8 mouse cellular contexts compared by ENCODE assay signal in the genomic region with DNA sequence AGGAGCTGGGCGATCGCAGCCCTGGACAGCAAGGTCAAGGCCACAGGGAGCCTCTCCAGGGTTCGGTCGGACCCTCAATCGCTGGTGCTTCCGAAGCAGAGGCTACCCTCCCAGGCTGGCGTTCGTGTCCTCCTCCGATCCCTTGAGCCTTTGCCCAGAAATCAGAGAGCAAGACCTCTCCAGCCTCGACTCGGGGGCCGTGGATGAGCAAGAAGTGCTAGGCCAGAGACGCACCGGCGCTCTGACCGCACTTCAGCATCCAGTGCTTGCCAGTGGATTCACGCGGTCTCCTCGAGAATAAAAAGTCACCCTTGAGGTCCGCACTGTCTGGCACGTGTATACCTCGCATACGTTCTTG. TPM values are rescaled to one million over a fixed set of nuclear protein-coding genes. Genes with fewer than 3 reads are reported as not detected.
DNase-seq lines count a peak whose midpoint lies in the region; ATAC-seq and TF ChIP-seq lines count a peak whose summit lies in the region.

No protein-coding gene starts in this region.

- peak overlapping the region; percentile 96 for H3K9ac ChIP-seq in heart, embryonic 13.5 days
- H3K9ac ChIP-seq in MEL (ENCODE audit: control insufficient read depth, low read depth, low read length, poor library complexity, severe bottlenecking) = peak overlapping the region; percentile 88
- H3K9ac ChIP-seq in neural tube, embryonic 14.5 days (replicated peaks; ENCODE audit: low read depth, low read length) = peak overlapping the region; percentile 90

- peak overlapping the region; percentile 100 for H3K4me2 ChIP-seq in heart, embryonic 13.5 days
- H3K4me2 ChIP-seq in neural tube, embryonic 14.5 days (ENCODE audit: low read depth, low read length) = peak overlapping the region; percentile 74

- no peak for TF ChIP-seq RAD21 in MEL (IDR thresholded peaks at IDR 0.05; ENCODE audit: low read depth, low read length)

- no peak for TF ChIP-seq CTCF in MEL (IDR thresholded peaks at IDR 0.05 in 2 of 3, conservative IDR thresholded peaks at IDR 0.05 in 1 of 3; ENCODE audit: control insufficient read depth in 1 of 3, insufficient read depth in 1 of 3, low read depth in 2 of 3, low read length in 3 of 3, poor library complexity in 1 of 3, severe bottlenecking in 1 of 3)

- WGBS in heart, embryonic 13.5 days = 1% methylated on average over 23 of the region's 23 CpGs
- 3% methylated on average over 23 of the region's 23 CpGs for WGBS in forebrain, embryonic 10.5 days
- 3% methylated on average over 23 of the region's 23 CpGs for WGBS in limb, embryonic 10.5 days
- WGBS in neural tube, embryonic 14.5 days = 1% methylated on average over 23 of the region's 23 CpGs

- DNase-seq in heart, adult 11 months = no peak
- DNase-seq in MEL (ENCODE audit: low read depth, low spot score) = peak; percentile 50
- peak; percentile 18 for DNase-seq in forebrain, embryonic 10.5 days (ENCODE audit: extremely low spot score, low spot score)
- DNase-seq in limb, embryonic 10.5 days (ENCODE audit: low spot score) = peak; percentile 48
- DNase-seq in left cerebral cortex, postnatal 25 days (ENCODE audit: low spot score in 2 of 2) = no peak
- no peak for DNase-seq in gastrocnemius, postnatal 10 days

- peak overlapping the region; percentile 92 for H3K4me3 ChIP-seq in heart, embryonic 13.5 days
- peak overlapping the region; percentile 94 for H3K4me3 ChIP-seq in MEL (ENCODE audit: control insufficient read depth in 1 of 2, insufficient read depth in 1 of 2, low read depth in 2 of 2, low read length in 2 of 2)
- H3K4me3 ChIP-seq in forebrain, embryonic 10.5 days = peak overlapping the region; percentile 72
- peak overlapping the region; percentile 100 for H3K4me3 ChIP-seq in limb, embryonic 10.5 days
- peak overlapping the region; percentile 94 for H3K4me3 ChIP-seq in neural tube, embryonic 14.5 days (ENCODE audit: low read depth, low read length)

- TF ChIP-seq EP300 in MEL (IDR thresholded peaks at IDR 0.05; ENCODE audit: low read depth in 1 of 2, low read length in 2 of 2) = no peak

- H3K4me1 ChIP-seq in heart, embryonic 13.5 days = peaks cover 34% of the 10 kb centered on the region
- H3K4me1 ChIP-seq in MEL (ENCODE audit: control insufficient read depth in 1 of 2, insufficient read depth in 2 of 2, low read length in 2 of 2) = peaks cover 0 to 19% of the 10 kb centered on the region in 2 experiments; a peak in 3 of 4 replicates
- peaks cover 33% of the 10 kb centered on the region for H3K4me1 ChIP-seq in forebrain, embryonic 10.5 days
- peaks cover 16% of the 10 kb centered on the region for H3K4me1 ChIP-seq in limb, embryonic 10.5 days
- H3K4me1 ChIP-seq in neural tube, embryonic 14.5 days (ENCODE audit: control insufficient read depth, insufficient read depth, low read length) = peaks cover 10% of the 10 kb centered on the region

- H3K79me2 ChIP-seq in MEL (ENCODE audit: control insufficient read depth, insufficient read depth, low read length, poor library complexity) = peaks cover 54% of the 10 kb centered on the region

- peak overlapping the region; percentile 63 for H3K27ac ChIP-seq in heart, embryonic 13.5 days (replicated peaks)
- peak overlapping the region; percentile 52 for H3K27ac ChIP-seq in MEL (ENCODE audit: control insufficient read depth, low read depth, low read length)
- peak overlapping the region; percentile 95 for H3K27ac ChIP-seq in forebrain, embryonic 10.5 days
- H3K27ac ChIP-seq in limb, embryonic 10.5 days = peak overlapping the region; percentile 94
- no peak overlapping the region for H3K27ac ChIP-seq in neural tube, embryonic 14.5 days (ENCODE audit: low read depth, low read length)

- intact Hi-C loops in left cerebral cortex, postnatal 25 days (cut with DNase I) = no loop called here

- TF ChIP-seq POLR2A in MEL (IDR thresholded peaks at IDR 0.05; ENCODE audit: control insufficient read depth in 1 of 2, insufficient read depth in 1 of 2, low read depth in 1 of 2, low read length in 2 of 2, poor library complexity in 1 of 2) = no peak

- H3K36me3 ChIP-seq in heart, embryonic 13.5 days = no peaks in the 10 kb centered on the region
- peaks cover 0 to 19% of the 10 kb centered on the region in 2 experiments; a peak in 3 of 4 replicates for H3K36me3 ChIP-seq in MEL (ENCODE audit: control insufficient read depth in 1 of 2, insufficient read depth in 2 of 2, low read length in 2 of 2)
- H3K36me3 ChIP-seq in forebrain, embryonic 10.5 days (replicated peaks) = peaks cover 20% of the 10 kb centered on the region
- peaks cover 21% of the 10 kb centered on the region for H3K36me3 ChIP-seq in limb, embryonic 10.5 days
- no peaks in the 10 kb centered on the region for H3K36me3 ChIP-seq in neural tube, embryonic 14.5 days (ENCODE audit: control insufficient read depth, insufficient read depth, low read length)

- no peaks in the 10 kb centered on the region for H3K9me3 ChIP-seq in heart, embryonic 13.5 days
- H3K9me3 ChIP-seq in MEL (replicated peaks; ENCODE audit: insufficient read depth, low read length) = no peaks in the 10 kb centered on the region
- no peaks in the 10 kb centered on the region for H3K9me3 ChIP-seq in forebrain, embryonic 10.5 days
- H3K9me3 ChIP-seq in limb, embryonic 10.5 days (replicated peaks) = no peaks in the 10 kb centered on the region
- H3K9me3 ChIP-seq in neural tube, embryonic 14.5 days (ENCODE audit: control insufficient read depth, low read length) = no peaks in the 10 kb centered on the region

- no peaks in the 10 kb centered on the region for H3K27me3 ChIP-seq in heart, embryonic 13.5 days (replicated peaks)
- H3K27me3 ChIP-seq in MEL (ENCODE audit: control insufficient read depth in 1 of 2, insufficient read depth in 2 of 2, low read length in 2 of 2) = no peaks in the 10 kb centered on the region
- no peaks in the 10 kb centered on the region for H3K27me3 ChIP-seq in forebrain, embryonic 10.5 days (ENCODE audit: poor library complexity, severe bottlenecking)
- no peaks in the 10 kb centered on the region for H3K27me3 ChIP-seq in limb, embryonic 10.5 days (ENCODE audit: low read depth, poor library complexity, severe bottlenecking)
- no peaks in the 10 kb centered on the region; the same call in 1 of the 2 replicates for H3K27me3 ChIP-seq in neural tube, embryonic 14.5 days (ENCODE audit: control insufficient read depth, insufficient read depth, low read length)

- ATAC-seq in heart, embryonic 13.5 days (ENCODE audit: extremely low read depth, insufficient number of reproducible peaks, low FRiP score, low TSS enrichment) = no peak
- no peak for ATAC-seq in neural tube, embryonic 14.5 days (ENCODE audit: low read depth)

TF ChIP-seq in MEL, 35 proteins besides CTCF, POLR2A, EP300 and RAD21:
- TF ChIP-seq NELFE (IDR thresholded peaks at IDR 0.05; ENCODE audit: low read depth, low read length) (no peak), ZC3H11A (IDR thresholded peaks at IDR 0.05; ENCODE audit: low read depth, low read length) (no peak), ELF1 (IDR thresholded peaks at IDR 0.05; ENCODE audit: low read depth, low read length) (no peak), GATA1 (IDR thresholded peaks at IDR 0.05; ENCODE audit: low read depth, low read length) (no peak), TBP (IDR thresholded peaks at IDR 0.05; ENCODE audit: low read depth, low read length) (no peak), MXI1 (IDR thresholded peaks at IDR 0.05; ENCODE audit: low read depth, low read length) (no peak), MAZ (IDR thresholded peaks at IDR 0.05; ENCODE audit: low read depth, low read length) (no peak), USF2 (IDR thresholded peaks at IDR 0.05; ENCODE audit: borderline replicate concordance in 1 of 2, insufficient read depth in 1 of 2, low read depth in 1 of 2, low read length in 2 of 2) (no peak), RCOR1 (IDR thresholded peaks at IDR 0.05; ENCODE audit: low read depth, low read length) (no peak), GABPA (IDR thresholded peaks at IDR 0.05; ENCODE audit: low read depth, low read length) (no peak), JUND (IDR thresholded peaks at IDR 0.05; ENCODE audit: low read depth, low read length) (no peak), CHD2 (IDR thresholded peaks at IDR 0.05; ENCODE audit: low read length) (no peak), ZKSCAN1 (IDR thresholded peaks at IDR 0.05; ENCODE audit: low read depth, low read length) (no peak), POLR2AphosphoS5 (IDR thresholded peaks at IDR 0.05; ENCODE audit: borderline replicate concordance, low read depth, low read length) (no peak), HCFC1 (IDR thresholded peaks at IDR 0.05; ENCODE audit: low read depth, low read length) (no peak)

RNA-seq across cellular contexts. Expression of a gene that starts 0.7 kb away (rescaled TPM):
- polyA plus RNA-seq in heart, embryonic 13.5 days (2015; fragmentation: Nextera tagmentation; extraction: Ambion mirVana) = 57.1 and 59.2 TPM in 2 replicates
- total RNA-seq in MEL (2012; rRNA removed) = 109 and 128 TPM in 2 replicates
- 100 to 1,000 TPM; 157 to 278 TPM for polyA plus RNA-seq in MEL (2012; ENCODE audit: insufficient read depth in 1 of 2, insufficient read length in 2 of 2, low read depth in 1 of 2, low replicate concordance in 2 of 2, missing spikeins in 1 of 2)
- 113 and 114 TPM in 2 replicates for polyA plus RNA-seq in forebrain, embryonic 10.5 days (2016; fragmentation: Nextera tagmentation; extraction: Ambion mirVana)
- polyA plus RNA-seq in limb, embryonic 10.5 days (2016; fragmentation: Nextera tagmentation; extraction: Ambion mirVana) = 121 TPM in 2 replicates
- polyA plus RNA-seq in neural tube, embryonic 14.5 days (2014; fragmentation: Nextera tagmentation; extraction: Ambion mirVana) = 82.4 and 87.0 TPM in 2 replicates
- total RNA-seq in left cerebral cortex, postnatal 25 days (2021) = 10 to 100 TPM; 61.6 to 62.3 TPM
- 10 to 100 TPM; 72.1 to 72.3 TPM for total RNA-seq in gastrocnemius, postnatal 10 days (2021)

RNA-seq across cellular contexts. Expression of a gene that starts 54.6 kb away (rescaled TPM):
- 26.1 and 28.0 TPM in 2 replicates for polyA plus RNA-seq in heart, embryonic 13.5 days (2015; fragmentation: Nextera tagmentation; extraction: Ambion mirVana)
- total RNA-seq in MEL (2012; rRNA removed) = 12.0 and 13.7 TPM in 2 replicates
- polyA plus RNA-seq in MEL (2012; ENCODE audit: insufficient read depth in 1 of 2, insufficient read length in 2 of 2, low read depth in 1 of 2, low replicate concordance in 2 of 2, missing spikeins in 1 of 2) = 10 to 100 TPM in 1 of 2 experiments, not detected in 1; 17.2 TPM
- 34.9 and 35.7 TPM in 2 replicates for polyA plus RNA-seq in forebrain, embryonic 10.5 days (2016; fragmentation: Nextera tagmentation; extraction: Ambion mirVana)
- 36.0 and 43.1 TPM in 2 replicates for polyA plus RNA-seq in limb, embryonic 10.5 days (2016; fragmentation: Nextera tagmentation; extraction: Ambion mirVana)
- 20.1 and 30.3 TPM in 2 replicates for polyA plus RNA-seq in neural tube, embryonic 14.5 days (2014; fragmentation: Nextera tagmentation; extraction: Ambion mirVana)
- 10 to 100 TPM; 16.5 to 20.4 TPM for total RNA-seq in left cerebral cortex, postnatal 25 days (2021)
- total RNA-seq in gastrocnemius, postnatal 10 days (2021) = 10 to 100 TPM; 34.1 to 34.4 TPM

Comparison
In these comparisons a context has a peak if more than half of its experiments do, and no peak if none do; other contexts are left out.
1. DNase-seq: peak in MEL (single experiment), forebrain, embryonic 10.5 days (single experiment) and limb, embryonic 10.5 days (single experiment); none in heart, adult 11 months (single experiment), left cerebral cortex, postnatal 25 days (0 of 2) and gastrocnemius, postnatal 10 days (single experiment).
2. Peak in every context shown above with its lines, with median percentiles within 50 percentile points of each other: H3K4me3 ChIP-seq and H3K9ac ChIP-seq.